Mouse (Mus musculus) G1E (cell line): Measurements from ENCODE around the gene Spa17.

Experiments
- CTCF ChIP-seq: IDR thresholded peaks from 2 replicates; pipeline ENCODE4 v1.5.1; 2012; ENCODE audit warnings: low read depth, low read length, inconsistent platforms, mixed read lengths
- POLR2AphosphoS5 ChIP-seq: IDR thresholded peaks from 2 replicates; pipeline ENCODE4 v1.6.1; 2012; ENCODE audit warnings: low read depth, low read length, inconsistent platforms; ENCODE audit not compliant: insufficient replicate concordance

DNA sequence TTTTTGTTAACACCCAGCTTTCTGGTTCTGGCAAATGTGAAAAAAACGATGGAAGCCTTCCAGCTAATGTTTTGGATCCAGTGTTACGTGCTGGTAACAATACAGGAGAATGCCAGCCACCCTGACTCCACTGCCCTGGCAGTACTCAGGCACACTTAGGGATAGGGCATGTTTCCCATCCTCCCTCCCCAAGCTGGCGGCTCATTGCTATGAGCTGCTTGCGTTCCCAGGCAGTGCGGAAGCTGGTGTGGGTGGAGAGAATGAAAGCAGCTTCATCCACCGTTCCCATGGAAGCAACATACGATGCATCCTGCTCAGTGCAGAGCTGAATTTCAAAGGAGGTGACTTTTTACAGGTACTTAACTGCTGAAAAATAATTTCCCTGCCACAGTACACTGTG lies 12.1 kb upstream of the Spa17 start:
- no peak for TF ChIP-seq CTCF
- TF ChIP-seq POLR2AphosphoS5, result no peak
